Mouse (Mus musculus): ENCODE data around the gene Farp1. TPM values are rescaled to one million over a fixed set of nuclear protein-coding genes. Genes with fewer than 3 reads are reported as not detected.

Farp1 gene
- polyA plus RNA-seq (2017; shearing (Covaris generic)), result 8.2 TPM

GRCm38 (mm10) chr14:121034973-121035662 is at the start of gene Farp1:
Gene Farp1, plus strand, starts transcription at chr14:121035200.

Other genes with a start within 250 kb of the Farp1 start
- 30.6 TPM for gene Ipo5, start 124.0 kb upstream of the Farp1 start, polyA plus RNA-seq (2017; shearing (Covaris generic))

All from effector memory CD4-positive, alpha-beta T cell, adult 7 months (primary cell).